Mouse (Mus musculus) megakaryocyte, embryonic 14.5 days (primary cell): ENCODE data around the gene Duxbl1. TPM values are rescaled to one million over a fixed set of nuclear protein-coding genes. Genes with fewer than 3 reads are reported as not detected.

Source experiments
- polyA plus RNA-seq: library from polyadenylated mRNA; stranded (reverse); fragments of >175 nt; gene quantifications from 2 replicates; pipeline ENCODE4 v1.2.3, GENCODE M21; 2012; ENCODE audit warnings: low replicate concordance; ENCODE audit not compliant: insufficient read depth

The Duxbl1 gene
- polyA plus RNA-seq, 1 experiment: not detected

Other genes with a start within 250 kb of the Duxbl1 start
- 0.96 and 1.7 TPM in 2 replicates for gene Zcchc24, start 209.5 kb upstream of the Duxbl1 start, polyA plus RNA-seq
- gene Anxa11, start 136.4 kb upstream of the Duxbl1 start, polyA plus RNA-seq: 67.6 and 164 TPM in 2 replicates
- not detected in 2 replicates for gene Plac9a, start 75.5 kb upstream of the Duxbl1 start, polyA plus RNA-seq
- gene Tmem254a, start 50.9 kb upstream of the Duxbl1 start, polyA plus RNA-seq: 0.85 TPM in 1 of 2 replicates, not detected in the other
- not detected in 2 replicates for gene Cphx1, start 40.3 kb upstream of the Duxbl1 start, polyA plus RNA-seq
- gene Gm9780, start 64.1 kb downstream of the Duxbl1 start, polyA plus RNA-seq: not detected in 2 replicates
- gene Tmem254c, start 88.8 kb downstream of the Duxbl1 start, polyA plus RNA-seq: 10.8 and 15.7 TPM in 2 replicates
- not detected in 2 replicates for gene Cphx2, start 102.9 kb downstream of the Duxbl1 start, polyA plus RNA-seq
- gene Cphx3, start 103.7 kb downstream of the Duxbl1 start, polyA plus RNA-seq: not detected in 2 replicates
- gene Duxbl2, start 139.8 kb downstream of the Duxbl1 start, polyA plus RNA-seq: not detected in 2 replicates
- not detected in 2 replicates for gene Plac9b, start 203.9 kb downstream of the Duxbl1 start, polyA plus RNA-seq
- gene Tmem254b, start 228.5 kb downstream of the Duxbl1 start, polyA plus RNA-seq: 2.4 TPM in 1 of 2 replicates, not detected in the other